Mouse (Mus musculus) heart, embryonic 10.5 days (tissue): Measurements from ENCODE around the gene Hoxa9. TPM values are rescaled to one million over a fixed set of nuclear protein-coding genes. Genes with fewer than 3 reads are reported as not detected.

Experiments used
- DNase-seq: peaks from one replicate; pipeline ENCODE4 v3.0.0-alpha.2; 2017; ENCODE audit warnings: low spot score
- H3K27ac ChIP-seq: fragments of 300-500 bp; sonication (generic); 2 replicates; pipeline ENCODE4 v1.5.1; 2016; ENCODE audit warnings: mild to moderate bottlenecking
- H3K27me3 ChIP-seq: fragments of 300-500 bp; sonication (generic); 2 replicates; pipeline ENCODE4 v1.6.1; 2016; ENCODE audit warnings: mild to moderate bottlenecking; ENCODE audit not compliant: poor library complexity, insufficient read depth, severe bottlenecking
- H3K36me3 ChIP-seq: fragments of 300-500 bp; sonication (generic); 2 replicates; pipeline ENCODE4 v1.6.1; 2016; ENCODE audit warnings: mild to moderate bottlenecking, moderate library complexity
- H3K4me1 ChIP-seq: fragments of 300-500 bp; sonication (generic); 2 replicates; pipeline ENCODE4 v1.6.1; 2016; ENCODE audit warnings: mild to moderate bottlenecking
- H3K4me3 ChIP-seq: fragments of 300-500 bp; sonication (generic); 2 replicates; pipeline ENCODE4 v1.5.1; 2016; ENCODE audit warnings: mild to moderate bottlenecking, moderate library complexity
- H3K9me3 ChIP-seq: fragments of 300-500 bp; sonication (generic); 2 replicates; pipeline ENCODE4 v1.6.1; 2016; ENCODE audit warnings: mild to moderate bottlenecking, moderate library complexity
- WGBS: fragments of 180-500 bp; shearing (Covaris S2); methylation state at CpG from one replicate; pipeline ENCODE4 v1.1.7; 2016; 5-methylcytosine and 5-hydroxymethylcytosine counted together
- polyA plus RNA-seq: library from polyadenylated mRNA; unstranded; fragments of >200 nt; fragmentation: Nextera tagmentation; extraction: Ambion mirVana; gene quantifications from 2 replicates; pipeline ENCODE4 v1.2.1, GENCODE M21; 2016

Hoxa9 gene
- polyA plus RNA-seq, 1 experiment from 2014 or later, result 5.6 TPM

- no peak overlapping the region for H3K27ac ChIP-seq
These were observed 3.2 kb downstream of the Hoxa9 start for GRCm38 (mm10) chr6:52227470-52228222.

GRCm38 (mm10) chr6:52226569-52227257, 4.2 kb downstream of the Hoxa9 start:
- peaks cover 99% of the 10 kb centered on the region for H3K27me3 ChIP-seq
- no peaks in the 10 kb centered on the region for H3K36me3 ChIP-seq
- no peak overlapping the region for H3K27ac ChIP-seq
- H3K4me1 ChIP-seq, result peaks cover 19% of the 10 kb centered on the region
- DNase-seq, result no peak
- no peak overlapping the region for H3K4me3 ChIP-seq
- WGBS, result 4% methylated on average over 26 of the region's 26 CpGs
- H3K9me3 ChIP-seq, result no peaks in the 10 kb centered on the region

More at GRCm38 (mm10) chr6:52227470-52228222, 3.2 kb downstream of the Hoxa9 start:
- Histone ChIP-seq H3K36me3 (no peaks in the 10 kb centered on the region), H3K4me3 (no peak overlapping the region), H3K9me3 (no peaks in the 10 kb centered on the region), H3K4me1 (peaks cover 14% of the 10 kb centered on the region), H3K27me3 (peaks cover 99% of the 10 kb centered on the region)
- DNase-seq, result no peak
- 4% methylated on average over 11 of the region's 11 CpGs for WGBS

GRCm38 (mm10) chr6:52225612-52226568, 5.0 kb downstream of the Hoxa9 start:
- peak overlapping the region; percentile 31; the same call in 1 of the 2 replicates for H3K4me3 ChIP-seq
- H3K27me3 ChIP-seq, result peaks cover 100% of the 10 kb centered on the region
- no peak overlapping the region for H3K27ac ChIP-seq
- DNase-seq, result no peak
- H3K4me1 ChIP-seq, result peaks cover 25% of the 10 kb centered on the region
- no peaks in the 10 kb centered on the region for H3K9me3 ChIP-seq
- WGBS, result 2% methylated on average over 69 of the region's 69 CpGs
- no peaks in the 10 kb centered on the region for H3K36me3 ChIP-seq

- WGBS, result 1% methylated on average over 32 of the region's 36 CpGs
- no peak overlapping the region for H3K27ac ChIP-seq
- no peaks in the 10 kb centered on the region for H3K36me3 ChIP-seq
- H3K9me3 ChIP-seq, result no peaks in the 10 kb centered on the region
- H3K4me1 ChIP-seq, result peaks cover 21% of the 10 kb centered on the region
- no peak for DNase-seq
- peaks cover 100% of the 10 kb centered on the region for H3K27me3 ChIP-seq
- peak overlapping the region; percentile 31 for H3K4me3 ChIP-seq
These were observed 5.8 kb downstream of the Hoxa9 start for GRCm38 (mm10) chr6:52224895-52225611.

GRCm38 (mm10) chr6:52223939-52224760, 6.7 kb downstream of the Hoxa9 start:
- peak overlapping the region; percentile 15; the same call in 1 of the 2 replicates for H3K4me3 ChIP-seq
- 2% methylated on average over 24 of the region's 24 CpGs for WGBS
- H3K27me3 ChIP-seq, result peaks cover 100% of the 10 kb centered on the region
- H3K9me3 ChIP-seq, result no peaks in the 10 kb centered on the region
- peaks cover 20% of the 10 kb centered on the region for H3K4me1 ChIP-seq
- no peak for DNase-seq
- no peaks in the 10 kb centered on the region for H3K36me3 ChIP-seq
- H3K27ac ChIP-seq, result no peak overlapping the region

- no peak overlapping the region for H3K27ac ChIP-seq
- H3K4me3 ChIP-seq, result no peak overlapping the region
- DNase-seq, result no peak
- H3K9me3 ChIP-seq, result no peaks in the 10 kb centered on the region
- no peaks in the 10 kb centered on the region for H3K36me3 ChIP-seq
- 9% methylated on average over 13 of the region's 13 CpGs for WGBS
- H3K27me3 ChIP-seq, result peaks cover 100% of the 10 kb centered on the region
- H3K4me1 ChIP-seq, result peaks cover 17% of the 10 kb centered on the region
These were observed 8.2 kb downstream of the Hoxa9 start for GRCm38 (mm10) chr6:52222729-52223128.

GRCm38 (mm10) chr6:52221993-52222685, 8.8 kb downstream of the Hoxa9 start:
- Histone ChIP-seq H3K27me3 (peaks cover 100% of the 10 kb centered on the region), H3K4me1 (peaks cover 23% of the 10 kb centered on the region), H3K27ac (no peak overlapping the region), H3K4me3 (peak overlapping the region; percentile 57), H3K9me3 (no peaks in the 10 kb centered on the region), H3K36me3 (no peaks in the 10 kb centered on the region)
- no peak for DNase-seq
- 5% methylated on average over 21 of the region's 21 CpGs for WGBS

- Histone ChIP-seq H3K9me3 (no peaks in the 10 kb centered on the region), H3K36me3 (no peaks in the 10 kb centered on the region), H3K27me3 (peaks cover 100% of the 10 kb centered on the region), H3K4me3 (peak within 1 kb of the TSS; percentile 57), H3K27ac (no peak within 1 kb of the TSS), H3K4me1 (peaks cover 28% of the 10 kb centered on the region)
- no peak for DNase-seq
- WGBS, result under 1% methylated on average over 46 of the region's 46 CpGs
These were observed 9.4 kb downstream of the Hoxa9 start, which contains the start of gene Hoxa7 for GRCm38 (mm10) chr6:52221337-52221992. TSS of gene Hoxa7 (minus strand) at chr6:52221854.

GRCm38 (mm10) chr6:52220865-52221310, 10.0 kb downstream of the Hoxa9 start:
- DNase-seq, result no peak
- Histone ChIP-seq H3K27me3 (peaks cover 100% of the 10 kb centered on the region), H3K27ac (no peak overlapping the region), H3K9me3 (no peaks in the 10 kb centered on the region), H3K4me1 (peaks cover 27% of the 10 kb centered on the region), H3K36me3 (no peaks in the 10 kb centered on the region), H3K4me3 (peak overlapping the region; percentile 57)
- 6% methylated on average over 12 of the region's 12 CpGs for WGBS

- Histone ChIP-seq H3K27me3 (peaks cover 100% of the 10 kb centered on the region), H3K9me3 (no peaks in the 10 kb centered on the region), H3K4me3 (no peak overlapping the region), H3K36me3 (no peaks in the 10 kb centered on the region), H3K27ac (no peak overlapping the region), H3K4me1 (peaks cover 26% of the 10 kb centered on the region)
- DNase-seq, result no peak
- 11% methylated on average over 32 of the region's 32 CpGs for WGBS
These were observed 10.7 kb downstream of the Hoxa9 start for GRCm38 (mm10) chr6:52220003-52220864.
